Mouse (Mus musculus) forebrain, embryonic 11.5 days (tissue): ENCODE results near the gene 4930402H24Rik. TPM values are rescaled to one million over a fixed set of nuclear protein-coding genes. Genes with fewer than 3 reads are reported as not detected.

Experiments used
- ATAC-seq: fragments of 200-750 bp; cut with Nextera tagmentation; replicated peaks from 2 replicates; pipeline ENCODE4 v1.8.0; 2017; ENCODE audit warnings: moderate TSS enrichment; ENCODE audit not compliant: low FRiP score
- DNase-seq: peaks from one replicate; pipeline ENCODE4 v3.0.0-alpha.2; 2017; ENCODE audit warnings: low spot score
- H3K27ac ChIP-seq: fragments of 300-500 bp; sonication (generic); 2 replicates; pipeline ENCODE4 v1.5.1; 2014; ENCODE audit warnings: low read depth, low read length
- H3K27me3 ChIP-seq: fragments of 300-500 bp; sonication (generic); 2 replicates; pipeline ENCODE4 v1.6.1; 2014; ENCODE audit warnings: mild to moderate bottlenecking, low read length, mixed read lengths; ENCODE audit not compliant: control insufficient read depth, insufficient read depth
- H3K36me3 ChIP-seq: fragments of 300-500 bp; sonication (generic); 2 replicates; pipeline ENCODE4 v1.6.1; 2014; ENCODE audit warnings: mild to moderate bottlenecking, low read length, moderate library complexity, mixed read lengths; ENCODE audit not compliant: control insufficient read depth, insufficient read depth
- H3K4me1 ChIP-seq: fragments of 300-500 bp; sonication (generic); replicated peaks from 2 replicates; pipeline ENCODE4 v1.6.1; 2014; ENCODE audit warnings: low read length, mixed read lengths; ENCODE audit not compliant: control insufficient read depth, insufficient read depth
- H3K4me2 ChIP-seq: fragments of 300-500 bp; sonication (generic); 2 replicates; pipeline ENCODE4 v1.6.1; 2014; ENCODE audit warnings: low read depth, mild to moderate bottlenecking, low read length, moderate library complexity, mixed read lengths; ENCODE audit not compliant: severe bottlenecking
- H3K4me3 ChIP-seq: fragments of 300-500 bp; sonication (generic); 2 replicates; pipeline ENCODE4 v1.5.1; 2014; ENCODE audit warnings: low read depth, low read length
- H3K9ac ChIP-seq: fragments of 300-500 bp; sonication (generic); 2 replicates; pipeline ENCODE4 v1.6.1; 2014; ENCODE audit warnings: low read length
- H3K9me3 ChIP-seq: fragments of 300-500 bp; sonication (generic); 2 replicates; pipeline ENCODE4 v1.6.1; 2016; ENCODE audit warnings: low read length, mixed read lengths; ENCODE audit not compliant: control insufficient read depth
- WGBS: fragments of 180-500 bp; shearing (Covaris S2); extraction: QIAGEN DNeasy Blood & Tissue Kit; methylation state at CpG from one replicate; pipeline ENCODE4 v1.1.7; 2014; 5-methylcytosine and 5-hydroxymethylcytosine counted together
- polyA plus RNA-seq: library from polyadenylated mRNA; unstranded; fragments of >200 nt; fragmentation: Nextera tagmentation; extraction: Ambion mirVana; gene quantifications from 2 replicates; pipeline ENCODE4 v1.2.1, GENCODE M21; 2014

Gene 4930402H24Rik
- polyA plus RNA-seq, 1 experiment from 2014 or later: 53.1 TPM

DNA sequence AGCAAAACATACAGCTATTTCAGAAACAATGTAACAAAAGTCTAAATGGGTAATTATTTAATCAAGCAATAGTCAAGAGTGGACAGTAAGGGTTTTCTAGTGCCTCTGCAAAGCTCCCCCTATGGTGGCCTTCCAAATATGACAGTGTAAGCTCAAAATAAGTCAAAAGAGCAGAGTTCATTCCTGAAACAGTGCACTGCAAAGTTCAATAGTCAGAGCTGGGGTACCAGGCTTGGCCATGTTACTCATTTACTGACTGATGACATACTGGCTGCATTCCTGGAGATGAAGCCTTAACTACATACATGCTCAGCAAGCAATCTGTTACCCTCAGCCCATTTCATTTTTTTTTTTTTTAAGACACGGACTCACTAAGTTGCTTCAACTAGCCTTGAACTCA is 91.7 kb downstream of the 4930402H24Rik start:
- 96% methylated on average over 1 of the region's 1 CpGs for WGBS
- Histone ChIP-seq H3K4me1 (no peaks in the 10 kb centered on the region), H3K4me3 (no peak overlapping the region), H3K27me3 (no peaks in the 10 kb centered on the region), H3K36me3 (no peaks in the 10 kb centered on the region; the same call in 1 of the 2 replicates), H3K9me3 (no peaks in the 10 kb centered on the region), H3K9ac (no peak overlapping the region), H3K4me2 (no peak overlapping the region), H3K27ac (no peak overlapping the region)
- ATAC-seq: no peak
- no peak for DNase-seq

DNA sequence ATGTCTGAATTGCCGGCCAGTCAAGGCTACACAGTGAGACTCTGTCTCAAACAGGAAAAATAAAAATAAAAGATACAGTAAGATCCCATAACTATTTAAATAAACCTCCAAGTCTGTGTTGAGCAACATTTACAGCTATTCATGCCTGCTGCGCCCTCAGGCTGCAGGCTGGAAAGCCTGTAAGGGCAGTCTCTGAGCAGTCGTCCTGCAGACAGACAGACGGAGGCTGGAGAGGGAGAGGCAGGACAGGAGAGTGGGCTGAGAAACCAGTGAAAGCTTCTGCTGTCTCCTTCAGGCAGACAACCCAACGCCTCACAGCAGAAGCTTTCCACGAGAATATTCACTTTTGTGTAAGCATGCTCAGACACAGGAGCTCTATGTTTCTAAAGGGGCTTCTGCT is 92.5 kb downstream of the 4930402H24Rik start:
- ATAC-seq: no peak
- Histone ChIP-seq H3K4me1 (no peaks in the 10 kb centered on the region), H3K9ac (no peak overlapping the region), H3K4me2 (no peak overlapping the region), H3K27me3 (no peaks in the 10 kb centered on the region), H3K9me3 (no peaks in the 10 kb centered on the region), H3K4me3 (no peak overlapping the region), H3K27ac (no peak overlapping the region), H3K36me3 (no peaks in the 10 kb centered on the region; the same call in 1 of the 2 replicates)
- 83% methylated on average over 6 of the region's 6 CpGs for WGBS
- DNase-seq: no peak

- no peak overlapping the region for H3K9ac ChIP-seq
- no peak overlapping the region for H3K4me2 ChIP-seq
- 91% methylated on average over 1 of the region's 1 CpGs for WGBS
- DNase-seq: no peak
- H3K4me3 ChIP-seq: no peak overlapping the region
- no peaks in the 10 kb centered on the region for H3K27me3 ChIP-seq
- no peaks in the 10 kb centered on the region for H3K4me1 ChIP-seq
- H3K9me3 ChIP-seq: no peaks in the 10 kb centered on the region
- no peak overlapping the region for H3K27ac ChIP-seq
- no peaks in the 10 kb centered on the region; the same call in 1 of the 2 replicates for H3K36me3 ChIP-seq
- ATAC-seq: no peak
These were observed 93.7 kb downstream of the 4930402H24Rik start for GRCm38 (mm10) chr2:130812487-130812886.

GRCm38 (mm10) chr2:130805146-130805545 is 101.1 kb downstream of the 4930402H24Rik start:
- Histone ChIP-seq H3K27ac (no peak overlapping the region), H3K36me3 (no peaks in the 10 kb centered on the region; the same call in 1 of the 2 replicates), H3K4me1 (no peaks in the 10 kb centered on the region), H3K4me2 (no peak overlapping the region), H3K9me3 (no peaks in the 10 kb centered on the region), H3K9ac (no peak overlapping the region), H3K27me3 (no peaks in the 10 kb centered on the region), H3K4me3 (no peak overlapping the region)
- no peak for ATAC-seq
- WGBS: 98% methylated on average over 3 of the region's 3 CpGs
- no peak for DNase-seq

- Histone ChIP-seq H3K4me3 (no peak overlapping the region), H3K9ac (no peak overlapping the region), H3K36me3 (no peaks in the 10 kb centered on the region; the same call in 1 of the 2 replicates), H3K27me3 (no peaks in the 10 kb centered on the region), H3K4me2 (no peak overlapping the region), H3K27ac (no peak overlapping the region), H3K4me1 (no peaks in the 10 kb centered on the region), H3K9me3 (no peaks in the 10 kb centered on the region)
- 75% methylated on average over 25 of the region's 25 CpGs for WGBS
- ATAC-seq (no peak), DNase-seq (no peak)
These were observed 102.5 kb downstream of the 4930402H24Rik start for GRCm38 (mm10) chr2:130803706-130804105.

DNA sequence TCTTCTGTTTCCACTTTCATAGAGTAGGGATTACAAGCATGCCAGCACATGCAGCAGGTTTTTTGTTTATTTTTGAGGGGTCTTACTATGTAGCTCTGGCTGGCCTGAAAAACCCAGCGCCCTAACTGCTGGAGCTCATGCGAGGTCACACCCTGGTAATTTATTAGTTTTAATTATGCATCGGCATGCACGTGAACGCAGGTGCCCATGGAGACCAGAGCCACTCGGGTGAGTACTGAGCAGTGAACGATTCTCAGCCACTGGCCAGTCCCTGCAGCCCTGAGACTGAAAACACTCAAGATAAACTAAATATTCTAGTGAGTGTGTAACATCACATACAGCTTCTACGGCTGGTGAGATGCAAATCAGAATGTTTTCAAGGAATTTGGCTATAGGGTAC is 110.5 kb downstream of the 4930402H24Rik start:
- H3K27me3 ChIP-seq: no peaks in the 10 kb centered on the region
- H3K9me3 ChIP-seq: no peaks in the 10 kb centered on the region
- no peaks in the 10 kb centered on the region for H3K4me1 ChIP-seq
- H3K27ac ChIP-seq: no peak overlapping the region
- DNase-seq: no peak
- WGBS: 88% methylated on average over 8 of the region's 8 CpGs
- no peak overlapping the region for H3K9ac ChIP-seq
- H3K4me2 ChIP-seq: no peak overlapping the region
- ATAC-seq: no peak
- H3K36me3 ChIP-seq: no peaks in the 10 kb centered on the region; the same call in 1 of the 2 replicates
- no peak overlapping the region for H3K4me3 ChIP-seq

DNA sequence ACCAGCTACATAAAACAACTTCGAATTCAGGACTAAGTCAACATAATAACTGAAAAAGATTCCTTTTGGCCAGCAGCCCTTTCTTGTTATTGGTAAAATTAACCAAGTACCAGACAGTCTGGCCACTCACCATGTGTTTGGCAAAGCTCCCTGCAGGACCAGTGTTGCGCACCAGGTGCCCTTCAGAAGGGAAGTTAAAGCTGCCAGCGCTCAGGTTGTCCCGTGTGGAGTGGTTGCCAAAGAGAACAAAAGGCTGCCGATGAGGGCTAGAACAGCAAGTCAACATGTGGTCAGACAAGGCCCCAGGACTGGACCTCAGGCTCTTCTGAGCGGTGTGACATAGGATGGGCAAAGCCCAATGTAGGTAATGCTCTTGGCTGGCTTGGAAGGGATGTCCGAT is 114.5 kb downstream of the 4930402H24Rik start:
- Histone ChIP-seq H3K9me3 (no peaks in the 10 kb centered on the region), H3K4me3 (no peak overlapping the region), H3K27ac (no peak overlapping the region), H3K4me2 (no peak overlapping the region), H3K36me3 (no peaks in the 10 kb centered on the region; the same call in 1 of the 2 replicates), H3K27me3 (no peaks in the 10 kb centered on the region), H3K9ac (no peak overlapping the region), H3K4me1 (no peaks in the 10 kb centered on the region)
- no peak for DNase-seq
- WGBS: 96% methylated on average over 7 of the region's 7 CpGs
- ATAC-seq: no peak

DNA sequence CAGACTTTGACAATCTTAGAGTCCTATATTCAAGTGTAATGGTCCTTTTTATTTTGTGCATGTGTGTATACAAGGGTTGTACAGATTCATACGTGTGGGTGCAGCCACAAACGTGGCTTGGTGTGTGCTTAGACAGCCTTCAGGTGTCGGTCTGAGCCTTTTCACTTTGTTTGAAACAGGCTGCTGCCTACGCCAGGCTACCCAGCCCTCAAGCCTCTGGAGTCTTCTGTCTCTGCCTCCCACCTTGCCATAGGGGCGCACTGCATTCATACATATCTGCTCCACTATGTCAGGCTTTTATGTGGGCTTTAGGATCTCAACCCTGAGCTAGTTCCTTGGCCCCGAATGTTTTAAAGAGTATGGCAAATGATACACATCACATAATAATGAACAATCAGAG is 116.6 kb downstream of the 4930402H24Rik start:
- Histone ChIP-seq H3K4me1 (no peaks in the 10 kb centered on the region), H3K9ac (no peak overlapping the region), H3K4me3 (no peak overlapping the region), H3K27ac (no peak overlapping the region), H3K9me3 (no peaks in the 10 kb centered on the region), H3K4me2 (no peak overlapping the region), H3K27me3 (no peaks in the 10 kb centered on the region), H3K36me3 (no peaks in the 10 kb centered on the region; the same call in 1 of the 2 replicates)
- no peak for ATAC-seq
- DNase-seq: no peak
- WGBS: 91% methylated on average over 6 of the region's 6 CpGs

DNA sequence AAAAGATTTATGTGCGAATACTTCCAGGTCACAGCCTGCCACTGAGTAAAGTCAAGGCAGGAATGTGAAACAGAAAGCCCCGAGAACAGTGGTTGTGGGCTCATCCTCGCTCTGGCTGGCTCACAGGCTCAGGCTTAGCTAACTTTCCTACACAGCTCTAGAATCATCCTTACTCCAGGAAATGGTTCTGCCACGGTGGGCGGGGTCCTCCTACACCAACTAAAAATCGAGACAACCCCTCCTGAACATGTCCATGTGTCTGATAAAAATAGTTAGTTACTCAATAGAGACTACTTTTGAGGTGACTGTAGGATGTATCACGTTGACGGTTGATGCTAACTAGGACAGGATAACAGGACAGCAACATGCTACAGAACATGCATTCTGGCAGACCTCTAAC is 117.2 kb downstream of the 4930402H24Rik start:
- Histone ChIP-seq H3K36me3 (no peaks in the 10 kb centered on the region; the same call in 1 of the 2 replicates), H3K4me2 (no peak overlapping the region), H3K27me3 (no peaks in the 10 kb centered on the region), H3K9ac (no peak overlapping the region), H3K4me3 (no peak overlapping the region), H3K4me1 (no peaks in the 10 kb centered on the region), H3K27ac (no peak overlapping the region), H3K9me3 (no peaks in the 10 kb centered on the region)
- DNase-seq: no peak
- ATAC-seq: no peak
- 92% methylated on average over 8 of the region's 8 CpGs for WGBS
